Mouse (Mus musculus) heart, postnatal 25 days (tissue): ENCODE measurements around the gene Chit1. TPM values are rescaled to one million over a fixed set of nuclear protein-coding genes. Genes with fewer than 3 reads are reported as not detected.
A peak's percentile ranks its signal among the peaks of the same experiment; 100 is the strongest.

Source experiments
- DNase-seq: peaks from one replicate; pipeline ENCODE4 v3.0.0; 2022; ENCODE audit warnings: low spot score
- intact Hi-C: fragments of 180-260 bp; cut with DNase I; formaldehyde crosslinking; loops from one replicate; pipeline ENCODE4 v1.15.1; 2025
- total RNA-seq, 2 experiments: library from RNA; stranded (reverse); gene quantifications; 2 replicates each; pipeline ENCODE4 v1.2.3; 2021

Gene Chit1
- not detected for total RNA-seq

DNA sequence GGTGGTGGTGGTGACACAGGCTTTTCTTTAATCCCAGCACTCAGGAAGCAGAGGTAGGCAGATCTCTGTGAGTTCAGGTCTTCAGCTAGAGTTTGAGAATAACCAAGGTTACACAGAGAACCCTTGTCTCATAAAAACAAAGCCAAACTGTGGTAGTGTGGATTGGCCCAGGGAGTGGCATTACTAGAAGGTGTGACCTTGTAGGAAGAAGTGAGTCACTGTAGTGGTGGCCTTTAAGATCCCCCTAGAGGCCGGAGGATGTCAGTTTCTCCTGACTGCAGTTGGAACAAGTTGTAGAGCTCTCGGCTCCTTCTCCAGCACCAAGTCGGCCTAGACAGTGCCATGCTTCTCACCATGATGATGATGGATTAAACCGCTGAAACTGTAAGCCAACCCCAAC, at the start of gene Chit1:
TSS of gene Chit1 (plus strand) at position 264 of the 400 bp plus-strand sequence.
- no peak for DNase-seq
- intact Hi-C loops, result loop anchor here (10.0 kb wide), 1 partner anchor 376 kb away; no protein-coding TSS in a partner anchor

DNA sequence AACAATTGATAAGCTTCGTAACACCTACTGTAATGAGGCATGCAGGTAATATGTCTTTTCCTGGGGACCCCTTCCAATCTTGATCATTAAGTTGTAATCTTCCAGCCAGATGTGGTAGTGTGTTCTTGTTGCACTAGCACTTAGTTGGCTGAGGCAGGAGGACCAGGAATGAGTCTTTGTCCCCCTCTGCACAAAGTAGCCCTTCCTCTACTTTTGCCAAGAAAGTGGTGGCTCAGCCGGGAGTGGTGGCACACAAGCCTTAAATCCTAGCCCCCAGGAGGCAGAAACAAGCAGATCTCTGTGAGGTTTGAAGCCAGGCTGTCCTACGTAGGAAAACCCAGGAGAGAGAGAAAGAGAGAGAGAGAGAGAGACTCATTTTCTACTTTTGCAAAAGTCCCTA, 49.1 kb upstream of the Chit1 start:
- no peak for DNase-seq
- intact Hi-C loops, result loop anchor here (2.0 kb wide), 1 partner anchor 15 kb away; no protein-coding TSS in a partner anchor

DNA sequence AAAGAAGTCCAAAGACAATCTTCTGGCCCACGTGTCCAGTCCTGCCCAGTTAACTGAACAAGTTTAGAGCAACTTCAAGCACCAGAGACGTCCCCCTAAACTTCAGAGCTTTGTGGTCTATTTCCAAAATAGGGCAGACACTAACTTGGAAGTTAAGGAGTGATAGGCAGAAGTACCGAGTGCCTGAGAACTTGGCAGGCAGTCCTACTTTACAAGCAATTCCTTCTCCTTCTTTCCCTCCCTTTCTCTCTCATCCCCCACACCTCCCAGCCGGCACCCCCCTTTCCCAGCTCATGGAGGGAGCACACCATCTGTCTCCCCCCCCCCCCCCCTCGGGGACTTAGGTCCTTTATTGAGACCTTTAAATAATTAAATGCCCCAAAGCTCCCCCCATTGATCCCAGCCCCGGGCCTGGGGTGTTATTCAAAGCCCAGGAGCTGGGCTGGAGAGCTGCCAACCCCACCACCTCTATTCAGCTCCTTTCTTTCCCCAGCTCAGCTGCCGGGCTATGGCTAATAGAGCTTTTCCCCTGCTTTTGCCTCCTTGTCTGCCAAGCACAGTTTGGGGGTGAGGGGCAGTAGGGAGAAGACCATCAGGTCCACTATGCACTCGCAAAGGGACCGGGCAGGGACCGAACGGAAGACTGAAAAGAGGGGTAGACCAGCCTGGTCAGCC, 48.5 kb upstream of the Chit1 start:
- DNase-seq, result no peak
- intact Hi-C loops, result loop anchor here (2.0 kb wide), 1 partner anchor 14 kb away; no protein-coding TSS in a partner anchor

DNA sequence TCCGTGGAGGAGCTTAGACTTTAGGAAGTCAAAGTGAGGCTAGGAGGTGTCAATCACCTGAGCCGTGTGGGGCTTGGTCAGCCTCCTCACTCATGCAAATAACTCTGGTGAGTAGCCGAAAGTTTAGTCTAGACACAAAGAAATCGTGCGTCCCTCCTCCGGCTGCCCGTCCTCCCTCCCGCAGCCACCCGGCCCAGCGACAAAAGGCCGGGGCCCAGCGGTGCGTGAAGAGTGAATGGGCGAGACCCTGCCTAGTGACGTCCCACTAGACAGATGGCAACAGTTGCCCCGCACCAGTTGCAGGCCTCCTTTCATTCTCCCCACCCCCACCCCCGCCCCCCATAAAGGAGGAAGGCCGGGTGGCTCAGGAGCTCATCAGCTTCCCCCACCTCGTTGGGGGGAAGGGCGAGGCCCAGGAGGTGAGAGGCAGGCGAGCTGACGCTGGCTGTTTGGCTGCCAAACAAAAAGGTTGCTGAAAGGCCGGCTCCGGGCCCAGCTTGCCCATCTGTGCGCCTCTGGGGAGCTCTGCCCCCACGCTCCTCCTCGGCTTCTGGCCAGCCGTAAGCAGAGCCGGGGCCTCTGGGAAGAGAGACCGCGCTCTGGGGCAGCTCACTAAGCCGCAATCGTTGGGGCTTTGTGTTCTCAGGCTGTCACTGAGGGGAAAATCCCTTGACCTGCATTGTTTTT, 47.8 kb upstream of the Chit1 start:
- intact Hi-C loops, result loop anchor here (2.0 kb wide), 1 partner anchor 14 kb away; no protein-coding TSS in a partner anchor
- DNase-seq, result peak; percentile 55

- DNase-seq, result peak; percentile 35
- intact Hi-C loops, result loop anchor here (2.0 kb wide), 1 partner anchor 13 kb away; no protein-coding TSS in a partner anchor
Observed at GRCm38 (mm10) chr1:134063773-134064125, 47.3 kb upstream of the Chit1 start.

GRCm38 (mm10) chr1:134064296-134064831, 46.7 kb upstream of the Chit1 start:
- intact Hi-C loops, result no loop called here
- DNase-seq, result no peak

GRCm38 (mm10) chr1:134065241-134065809, 45.7 kb upstream of the Chit1 start:
- intact Hi-C loops, result no loop called here
- peak; percentile 44 for DNase-seq

GRCm38 (mm10) chr1:134066554-134066953, 44.5 kb upstream of the Chit1 start:
- intact Hi-C loops, result no loop called here
- DNase-seq, result no peak

DNA sequence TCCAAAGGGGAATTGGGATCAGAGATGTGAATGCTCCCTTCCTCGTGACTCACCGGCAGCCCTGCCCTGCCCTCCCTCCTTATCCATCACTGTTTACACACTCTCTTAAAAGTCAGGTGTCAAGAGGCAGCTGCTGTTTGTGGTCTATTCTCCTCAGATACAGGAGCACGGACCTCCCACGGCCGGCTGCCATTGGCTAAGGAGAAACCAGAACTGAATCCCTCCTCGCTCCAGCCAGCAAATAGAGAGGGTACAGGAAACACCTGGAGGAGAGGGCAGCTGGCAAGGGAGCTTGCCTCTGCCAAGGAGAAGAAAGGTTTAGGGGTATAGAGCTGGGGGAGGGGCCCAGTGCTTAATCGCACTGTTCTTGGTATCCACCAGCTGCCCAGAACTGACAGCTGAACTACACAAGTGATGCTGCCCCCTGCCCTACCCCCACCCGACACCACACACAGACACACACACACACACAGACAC, 43.9 kb upstream of the Chit1 start:
- peak; percentile 34 for DNase-seq
- intact Hi-C loops, result no loop called here

DNA sequence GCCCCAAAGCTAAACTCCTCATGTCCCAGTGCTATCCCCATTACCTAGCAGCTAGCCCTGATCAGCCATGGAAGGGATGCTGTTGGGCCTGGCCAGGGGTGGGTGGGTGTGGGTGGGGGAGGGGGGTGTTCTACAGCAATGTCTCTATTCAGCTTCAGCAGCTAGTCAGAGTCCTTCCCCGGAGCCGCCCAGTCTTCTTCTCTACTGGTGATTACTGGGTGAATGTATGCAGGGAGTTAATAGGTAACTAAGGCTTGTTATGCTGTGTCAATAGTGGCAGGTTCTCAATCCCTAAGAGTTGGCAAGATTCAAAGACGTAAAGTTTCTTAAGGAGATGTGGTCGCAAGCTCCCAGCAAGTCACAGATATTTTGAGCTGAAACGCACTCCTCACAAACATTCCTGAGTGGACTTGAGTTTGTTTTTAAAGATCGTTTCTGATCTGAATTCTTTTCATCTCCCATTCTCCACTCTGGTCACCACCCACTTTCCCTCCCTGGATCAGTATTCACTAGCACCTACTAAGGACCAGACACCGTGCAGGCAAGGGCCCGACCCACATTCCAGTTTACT, 40.9 kb upstream of the Chit1 start:
- intact Hi-C loops, result no loop called here
- DNase-seq, result no peak

DNA sequence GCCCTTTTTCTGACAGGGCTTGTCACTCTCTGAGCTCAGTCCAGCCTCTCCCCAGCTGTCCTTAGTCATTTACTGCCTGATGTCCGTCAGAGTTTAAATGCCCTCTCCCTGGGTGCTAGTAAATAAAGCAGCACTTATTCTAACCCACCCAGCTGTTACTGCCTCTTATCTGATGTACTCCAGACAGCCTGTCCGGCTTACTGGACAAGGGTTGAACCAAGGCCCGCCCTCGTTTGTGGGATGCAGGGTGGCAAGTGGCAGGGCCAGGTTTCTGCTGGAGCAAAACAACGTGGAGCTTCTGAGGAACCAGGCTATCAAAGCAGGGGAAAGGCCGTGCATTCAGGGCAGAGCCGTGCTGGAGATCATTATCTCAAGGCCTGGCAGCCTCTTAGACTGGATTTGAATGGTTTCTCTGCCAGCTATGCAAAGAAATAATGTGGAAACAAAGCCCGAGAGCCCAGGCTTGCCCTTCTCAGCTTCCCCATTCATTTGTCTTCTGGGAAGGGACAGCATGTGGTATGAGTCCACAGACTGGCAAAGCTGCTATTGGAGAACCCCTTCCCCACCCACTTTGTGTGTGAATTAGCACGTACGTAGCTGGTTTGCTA, 39.5 kb upstream of the Chit1 start:
- intact Hi-C loops, result no loop called here

GRCm38 (mm10) chr1:134073061-134073564, 37.9 kb upstream of the Chit1 start:
- intact Hi-C loops, result no loop called here
- DNase-seq, result no peak

More for the DNA sequence above, 39.5 kb upstream of the Chit1 start:
- no peak for DNase-seq

- intact Hi-C loops, result no loop called here
- no peak for DNase-seq
Observed at GRCm38 (mm10) chr1:134073658-134074057, 37.4 kb upstream of the Chit1 start.

DNA sequence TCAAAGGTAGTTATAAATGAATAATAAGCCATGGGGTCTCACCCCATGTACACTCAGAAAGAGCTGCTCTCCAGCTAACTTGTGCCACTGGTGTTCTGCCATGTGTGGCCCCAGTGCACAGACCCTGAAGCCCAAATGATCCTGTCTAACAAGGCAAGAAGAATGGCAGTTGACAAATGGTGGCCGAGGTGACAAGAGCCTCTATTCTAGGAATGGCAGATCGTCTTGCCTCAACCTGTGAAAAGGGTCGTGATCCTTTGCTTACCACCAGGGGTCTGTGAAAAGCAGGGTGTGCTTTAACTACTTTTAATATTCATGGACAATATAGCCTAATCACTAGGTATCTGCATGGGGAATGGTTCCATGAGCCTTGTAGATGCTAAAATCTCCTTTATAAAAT, 36.9 kb upstream of the Chit1 start:
- no peak for DNase-seq
- intact Hi-C loops, result no loop called here

- intact Hi-C loops, result no loop called here
- DNase-seq, result no peak
Observed at GRCm38 (mm10) chr1:134074606-134075005, 36.4 kb upstream of the Chit1 start.

DNA sequence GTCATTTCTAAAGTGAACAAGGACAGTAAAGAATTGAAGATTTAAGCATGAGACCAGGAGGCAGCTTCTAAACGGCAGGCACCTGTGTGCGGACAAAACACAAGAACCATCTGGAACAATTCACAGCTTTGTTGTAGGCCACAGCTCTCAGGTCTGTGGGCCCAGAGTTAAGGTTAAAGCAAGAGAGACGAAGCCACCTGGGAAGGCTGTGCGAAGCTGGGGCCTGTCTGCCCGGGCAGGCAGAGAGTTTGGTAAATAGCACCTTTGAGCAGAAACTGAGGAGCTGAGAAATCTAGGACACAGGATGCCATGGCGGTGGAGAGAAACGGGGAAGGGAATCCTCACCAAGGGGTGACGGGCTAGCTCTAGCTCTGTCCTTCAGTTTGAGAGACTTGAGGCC, 35.5 kb upstream of the Chit1 start:
- DNase-seq, result no peak
- intact Hi-C loops, result no loop called here

- DNase-seq, result no peak
- intact Hi-C loops, result loop anchor here (2.0 kb wide), 2 partner anchors 14 to 30 kb away; no protein-coding TSS in a partner anchor
Observed at GRCm38 (mm10) chr1:134076789-134077188, 34.3 kb upstream of the Chit1 start.

DNA sequence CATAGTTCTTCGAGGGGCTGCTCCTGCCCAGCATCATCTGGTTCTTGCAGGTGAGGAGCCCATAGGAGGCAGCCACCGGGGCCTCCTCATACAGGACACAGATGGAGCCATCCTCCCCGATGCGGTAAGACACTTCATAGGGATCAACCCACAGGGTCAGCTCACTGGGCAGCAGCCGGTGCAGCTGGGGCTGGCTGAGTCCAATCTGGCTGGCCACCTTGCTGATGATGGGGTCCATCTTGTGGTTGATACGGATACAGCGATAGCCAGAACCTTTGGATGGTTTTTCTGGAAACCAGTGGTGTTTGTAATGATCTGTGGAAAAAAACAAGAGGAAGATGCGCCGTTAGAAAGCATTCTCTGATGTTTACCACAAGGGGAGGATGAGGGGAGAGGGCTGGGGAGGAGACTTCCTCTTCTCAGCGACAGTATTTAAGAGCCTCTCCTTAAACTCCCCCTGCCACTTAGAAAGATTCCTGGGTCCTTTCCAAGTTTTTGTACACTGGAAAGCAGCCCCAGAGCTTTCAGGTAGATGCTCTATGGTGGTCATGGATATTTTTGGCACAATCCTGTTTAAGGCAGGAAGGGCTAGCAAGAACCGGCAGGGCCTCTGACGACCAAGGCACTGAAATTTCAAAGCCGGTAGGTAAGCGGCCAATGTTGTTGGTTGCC, 33.5 kb upstream of the Chit1 start:
- DNase-seq, result no peak
- intact Hi-C loops, result loop anchor here (2.0 kb wide), 3 partner anchors 15 to 29 kb away; no protein-coding TSS in a partner anchor
